Mouse (Mus musculus) CH12.LX (cell line): ENCODE data around the gene Tmem72.

Experiments used
- BHLHE40 ChIP-seq: IDR thresholded peaks from 2 replicates; pipeline ENCODE4 v1.6.1; 2011; ENCODE audit warnings: mild to moderate bottlenecking, low read depth, low read length, improper control_type of control experiment
- CTCF ChIP-seq, 2 experiments: IDR thresholded peaks in 1 of 2; conservative IDR thresholded peaks in 1 of 2; 2 replicates each; pipeline ENCODE4 v1.5.1; 2011 to 2012; ENCODE audit warnings: low read depth in 2 of 2, low read length in 2 of 2, improper control_type of control experiment in 1 of 2, inconsistent platforms in 1 of 2, mild to moderate bottlenecking in 1 of 2, moderate library complexity in 1 of 2
- GABPA ChIP-seq: IDR thresholded peaks from 2 replicates; pipeline ENCODE4 v1.6.1; 2012; ENCODE audit warnings: low read depth, low read length, improper control_type of control experiment, inconsistent platforms; ENCODE audit not compliant: insufficient replicate concordance
- HCFC1 ChIP-seq: IDR thresholded peaks from 2 replicates; pipeline ENCODE4 v1.6.1; 2012; ENCODE audit warnings: low read depth, mild to moderate bottlenecking, inconsistent platforms, low read length, improper control_type of control experiment
- JUND ChIP-seq: conservative IDR thresholded peaks from 2 replicates; pipeline ENCODE4 v1.6.1; 2011; ENCODE audit warnings: low read depth, low read length, improper control_type of control experiment
- MAFK ChIP-seq: IDR thresholded peaks from 2 replicates; pipeline ENCODE4 v1.6.1; 2011; ENCODE audit warnings: low read length, improper control_type of control experiment; ENCODE audit not compliant: insufficient replicate concordance
- POLR2A ChIP-seq: IDR thresholded peaks from 2 replicates; pipeline ENCODE4 v1.6.1; 2011; ENCODE audit warnings: low read depth, mild to moderate bottlenecking, improper control_type of control experiment, low read length
- POLR2AphosphoS2 ChIP-seq: IDR thresholded peaks from 2 replicates; pipeline ENCODE4 v1.6.1; 2011; ENCODE audit warnings: low read depth, low read length, improper control_type of control experiment
- SIN3A ChIP-seq: IDR thresholded peaks from 2 replicates; pipeline ENCODE4 v1.6.1; 2012; ENCODE audit warnings: low read length, improper control_type of control experiment, inconsistent platforms
- USF2 ChIP-seq: conservative IDR thresholded peaks from 2 replicates; pipeline ENCODE4 v1.6.1; 2011; ENCODE audit warnings: low read depth, low read length, improper control_type of control experiment
- ZNF384 ChIP-seq: IDR thresholded peaks from 2 replicates; pipeline ENCODE4 v1.6.1; 2012; ENCODE audit warnings: low read depth, low read length, improper control_type of control experiment, inconsistent platforms

DNA sequence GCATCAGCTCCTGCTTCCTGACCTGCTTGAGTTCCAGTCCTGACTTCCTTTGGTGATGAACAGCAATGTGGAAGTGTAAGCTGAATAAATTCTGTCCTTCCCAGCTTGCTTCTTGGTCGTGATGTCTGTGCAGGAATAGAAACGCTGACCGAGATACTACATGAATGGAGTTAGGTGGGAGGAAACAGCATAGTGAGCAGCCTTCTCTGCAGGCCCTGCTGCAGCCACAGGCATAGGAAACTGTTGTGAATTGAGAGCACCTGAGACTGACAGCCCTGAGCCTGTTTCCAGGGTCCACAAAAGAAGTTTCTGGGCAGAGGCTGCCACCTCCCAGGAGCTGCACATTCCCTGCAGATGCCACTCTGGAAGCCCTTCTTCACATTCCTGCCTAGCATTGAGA lies 2.7 kb downstream of the Tmem72 start:
- TF ChIP-seq POLR2A = no peak
- no peak for TF ChIP-seq HCFC1
- no peak for TF ChIP-seq MAFK
- TF ChIP-seq USF2 = no peak
- TF ChIP-seq CTCF (conservative IDR thresholded peaks at IDR 0.05 in 1 of 2, IDR thresholded peaks at IDR 0.05 in 1 of 2; ENCODE audit: low read depth in 2 of 2, low read length in 2 of 2) = no peak
- TF ChIP-seq ZNF384 = no peak
- TF ChIP-seq JUND = no peak
- no peak for TF ChIP-seq POLR2AphosphoS2
- no peak for TF ChIP-seq GABPA
- TF ChIP-seq BHLHE40 = no peak
- TF ChIP-seq SIN3A = no peak
